Mouse (Mus musculus) liver, embryonic 14.5 days (tissue): ENCODE results near the gene Dag1. TPM values are rescaled to one million over a fixed set of nuclear protein-coding genes. Genes with fewer than 3 reads are reported as not detected.

Experiments
- ATAC-seq: fragments of 200-750 bp; cut with Nextera tagmentation; 2 replicates; pipeline ENCODE4 v1.8.0; 2017; ENCODE audit warnings: moderate number of reproducible peaks, mild to moderate bottlenecking, moderate library complexity; ENCODE audit not compliant: insufficient read depth
- DNase-seq, 3 experiments: peaks; one replicate each; pipeline ENCODE4 v3.0.0-alpha.2; 2012 to 2013; ENCODE audit warnings: low read depth in 3 of 3, low spot score in 3 of 3
- H3K27ac ChIP-seq: fragments of 300-500 bp; sonication (generic); 2 replicates; pipeline ENCODE4 v1.5.1; 2014; ENCODE audit warnings: moderate library complexity, mild to moderate bottlenecking, control low read depth, inconsistent platforms
- H3K27me3 ChIP-seq: fragments of 300-500 bp; sonication (generic); 2 replicates; pipeline ENCODE4 v1.6.1; 2014; ENCODE audit warnings: mild to moderate bottlenecking, low read length, moderate library complexity; ENCODE audit not compliant: control insufficient read depth, insufficient read depth
- H3K36me3 ChIP-seq: fragments of 300-500 bp; sonication (generic); replicated peaks from 2 replicates; pipeline ENCODE4 v1.6.1; 2014; ENCODE audit warnings: low read depth; ENCODE audit not compliant: control insufficient read depth, insufficient read depth
- H3K4me1 ChIP-seq, 2 experiments: fragments of 200-500 bp in 1 of 2; fragments of 300-500 bp in 1 of 2; sonication (generic) in 1 of 2; replicated peaks; 2 replicates each; pipeline ENCODE4 v1.6.1; 2012 to 2014; ENCODE audit warnings: antibody characterized with exemption in 1 of 2, inconsistent platforms in 1 of 2, low read length in 1 of 2; ENCODE audit not compliant: control insufficient read depth in 2 of 2, insufficient read depth in 2 of 2
- H3K4me2 ChIP-seq: fragments of 300-500 bp; sonication (generic); 2 replicates; pipeline ENCODE4 v1.6.1; 2014; ENCODE audit warnings: low read depth, mild to moderate bottlenecking, control low read depth, moderate library complexity
- H3K4me3 ChIP-seq, 2 experiments: fragments of 200-500 bp in 1 of 2; fragments of 300-500 bp in 1 of 2; sonication (generic) in 1 of 2; 2 replicates each; pipeline ENCODE4 v1.5.1; 2012 to 2014; ENCODE audit warnings: low read depth in 2 of 2, low read length in 2 of 2, mild to moderate bottlenecking in 2 of 2, control low read depth in 1 of 2, inconsistent platforms in 1 of 2, moderate library complexity in 1 of 2; ENCODE audit not compliant: insufficient read depth in 1 of 2
- H3K9ac ChIP-seq: fragments of 300-500 bp; sonication (generic); replicated peaks from 2 replicates; pipeline ENCODE4 v1.6.1; 2014; ENCODE audit warnings: mild to moderate bottlenecking, control low read depth, moderate library complexity
- H3K9me3 ChIP-seq: fragments of 300-500 bp; sonication (generic); 2 replicates; pipeline ENCODE4 v1.6.1; 2016; ENCODE audit warnings: low read length, mixed read lengths; ENCODE audit not compliant: control insufficient read depth
- CTCF ChIP-seq: IDR thresholded peaks from 2 replicates; pipeline ENCODE4 v1.5.1; 2016; ENCODE audit warnings: antibody characterized with exemption, low read depth, control low read depth
- EP300 ChIP-seq: IDR thresholded peaks from 2 replicates; pipeline ENCODE4 v1.6.1; 2016; ENCODE audit warnings: antibody characterized with exemption, low read depth
- WGBS: fragments of 180-500 bp; shearing (Covaris S2); extraction: QIAGEN DNeasy Blood & Tissue Kit; methylation state at CpG from one replicate; pipeline ENCODE4 v1.1.7; 2014; ENCODE audit not compliant: insufficient replicate concordance; 5-methylcytosine and 5-hydroxymethylcytosine counted together
- polyA plus RNA-seq, 2 experiments: library from polyadenylated mRNA; depleted of rRNA in 1 of 2; stranded (reverse) in 1 of 2; unstranded in 1 of 2; fragments of >200 nt; fragmentation: Nextera tagmentation in 1 of 2; extraction: Ambion mirVana in 1 of 2; gene quantifications; 2 replicates each; pipeline versions ENCODE4 v1.2.1 to v1.2.3; 2012 to 2014

Dag1 gene
- polyA plus RNA-seq, 2 experiments = 5.3 to 12.0 TPM

DNA sequence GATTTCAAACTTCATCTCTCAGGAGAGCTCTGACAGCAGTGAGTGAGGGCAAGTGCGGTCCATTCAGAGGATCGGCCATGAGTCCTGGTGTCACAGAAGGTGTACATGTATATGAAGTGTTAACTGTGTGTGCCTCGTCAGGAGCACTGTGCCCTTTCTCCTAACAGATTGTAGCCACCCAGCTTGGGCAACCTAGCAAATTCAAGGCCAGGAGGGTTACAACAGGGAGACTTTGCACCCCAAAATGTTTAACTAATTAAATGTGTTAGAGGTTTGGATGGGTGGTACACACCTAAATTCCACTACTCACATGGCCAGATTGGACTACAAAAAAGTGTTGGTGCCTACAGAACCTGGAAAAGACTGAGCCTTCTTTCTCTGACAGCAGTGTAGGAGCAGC lies 42.2 kb downstream of the Dag1 start:
- Histone ChIP-seq H3K27ac (no peak overlapping the region), H3K9ac (no peak overlapping the region), H3K4me3 (no peak overlapping the region), H3K4me2 (no peak overlapping the region), H3K9me3 (no peaks in the 10 kb centered on the region), H3K27me3 (no peaks in the 10 kb centered on the region), H3K36me3 (no peaks in the 10 kb centered on the region), H3K4me1 (0 out of 4 replicates have a peak, but pooled peaks cover 0 to 3% of the 10 kb centered on the region in 2 experiments)
- no peak for DNase-seq
- TF ChIP-seq EP300 (no peak), CTCF (no peak)
- no peak for ATAC-seq
- 70% methylated on average over 3 of the region's 3 CpGs for WGBS

DNA sequence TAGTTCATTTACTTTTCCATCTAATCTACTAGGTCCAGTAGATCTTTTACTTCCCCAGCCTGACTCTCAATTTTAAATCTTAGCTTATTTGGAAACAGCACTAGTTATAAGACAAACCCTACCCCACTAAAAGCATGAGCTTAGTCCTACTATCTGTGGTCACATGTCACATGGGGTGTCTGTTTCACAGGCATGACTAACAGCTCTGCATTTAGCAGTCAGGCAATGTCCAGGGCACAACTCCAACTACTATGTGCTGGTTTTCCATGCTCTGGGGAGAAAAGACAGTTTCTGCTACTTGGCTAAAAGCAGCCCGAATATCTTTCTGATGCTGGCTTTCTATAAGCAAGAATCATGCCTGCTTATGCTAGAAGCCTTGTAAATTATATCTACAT lies 43.4 kb downstream of the Dag1 start:
- DNase-seq (no peak), ATAC-seq (no peak)
- no peak for TF ChIP-seq CTCF
- TF ChIP-seq EP300 = no peak
- Histone ChIP-seq H3K4me1 (0 out of 4 replicates have a peak, but pooled peaks cover 0 to 3% of the 10 kb centered on the region in 2 experiments), H3K27me3 (no peaks in the 10 kb centered on the region), H3K27ac (no peak overlapping the region), H3K36me3 (no peaks in the 10 kb centered on the region), H3K9ac (no peak overlapping the region), H3K4me2 (no peak overlapping the region), H3K9me3 (no peaks in the 10 kb centered on the region), H3K4me3 (no peak overlapping the region)
- 64% methylated on average over 1 of the region's 1 CpGs for WGBS

DNA sequence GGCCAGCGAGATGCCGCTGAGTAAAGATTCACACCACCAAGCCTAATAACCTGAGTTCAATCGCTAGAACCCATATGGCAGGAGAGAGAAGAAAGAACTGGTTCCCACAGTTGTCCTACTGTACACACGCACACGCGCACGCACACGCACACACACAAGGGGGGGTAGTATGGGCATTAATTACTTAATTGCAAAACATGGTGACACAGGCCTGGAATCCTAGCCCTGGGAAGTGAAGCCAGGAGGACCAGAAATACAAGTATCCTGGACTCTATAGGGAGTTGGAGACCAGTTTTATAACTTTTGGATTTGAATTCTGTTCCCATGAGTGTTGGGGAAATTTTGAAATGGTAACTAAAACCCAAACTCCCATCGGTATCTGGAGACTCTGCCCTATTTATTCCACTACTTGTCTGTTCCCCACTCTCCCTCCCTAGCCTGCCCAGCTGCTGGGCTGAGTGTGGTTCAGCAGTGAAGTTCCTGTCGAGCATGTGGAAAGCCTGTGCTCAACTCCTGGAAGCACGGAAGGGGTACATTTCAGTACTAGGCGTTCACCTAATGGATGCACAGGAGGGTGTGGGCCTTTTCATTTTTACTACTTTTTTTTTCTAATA lies 43.9 kb downstream of the Dag1 start:
- H3K27me3 ChIP-seq = no peaks in the 10 kb centered on the region
- WGBS = 79% methylated on average over 12 of the region's 12 CpGs
- H3K36me3 ChIP-seq = no peaks in the 10 kb centered on the region
- no peak overlapping the region for H3K4me2 ChIP-seq
- no peak overlapping the region for H3K9ac ChIP-seq
- no peak for DNase-seq
- no peaks in the 10 kb centered on the region for H3K9me3 ChIP-seq
- TF ChIP-seq CTCF (no peak), EP300 (no peak)
- no peak overlapping the region for H3K27ac ChIP-seq
- 0 out of 4 replicates have a peak, but pooled peaks cover 0 to 3% of the 10 kb centered on the region in 2 experiments for H3K4me1 ChIP-seq
- no peak overlapping the region for H3K4me3 ChIP-seq
- no peak for ATAC-seq

GRCm38 (mm10) chr9:108217936-108218543 lies 45.7 kb downstream of the Dag1 start:
- H3K4me1 ChIP-seq = 0 out of 4 replicates have a peak, but pooled peaks cover 0 to 2% of the 10 kb centered on the region in 2 experiments
- WGBS = 73% methylated on average over 11 of the region's 11 CpGs

DNA sequence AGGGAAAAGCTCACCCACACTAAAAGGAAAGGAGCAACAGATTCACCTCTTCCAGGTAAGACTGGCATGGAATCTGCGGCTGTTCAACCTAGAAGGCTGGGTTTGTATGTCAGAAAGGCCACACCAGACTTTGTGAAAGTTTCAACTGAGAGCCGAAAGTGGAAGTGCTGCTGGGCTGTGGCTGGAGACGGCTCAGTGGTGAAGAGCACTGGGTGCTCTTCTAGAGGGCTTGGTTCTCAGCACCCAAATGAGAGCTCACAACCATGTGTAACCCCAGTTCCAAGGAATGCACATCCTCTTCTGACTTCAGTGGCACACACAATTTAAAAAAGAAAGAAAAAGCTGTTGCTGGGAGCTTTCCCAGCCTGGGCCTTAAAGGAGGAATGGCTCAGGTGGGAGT lies 46.4 kb downstream of the Dag1 start:
- ATAC-seq = no peak
- 0 out of 4 replicates have a peak, but pooled peaks cover 0 to 2% of the 10 kb centered on the region in 2 experiments for H3K4me1 ChIP-seq
- no peaks in the 10 kb centered on the region for H3K36me3 ChIP-seq
- WGBS = 70% methylated on average over 3 of the region's 3 CpGs
- no peak overlapping the region for H3K27ac ChIP-seq
- H3K27me3 ChIP-seq = no peaks in the 10 kb centered on the region
- DNase-seq = no peak
- no peaks in the 10 kb centered on the region for H3K9me3 ChIP-seq
- no peak for TF ChIP-seq EP300
- no peak for TF ChIP-seq CTCF
- H3K4me3 ChIP-seq = no peak overlapping the region
- H3K4me2 ChIP-seq = no peak overlapping the region
- no peak overlapping the region for H3K9ac ChIP-seq

More at GRCm38 (mm10) chr9:108217936-108218543, 45.7 kb downstream of the Dag1 start:
- DNase-seq (no peak), ATAC-seq (no peak)
- no peak for TF ChIP-seq CTCF
- TF ChIP-seq EP300 = no peak
- H3K27ac ChIP-seq = no peak overlapping the region
- H3K4me3 ChIP-seq = no peak overlapping the region
- no peak overlapping the region for H3K9ac ChIP-seq
- no peaks in the 10 kb centered on the region for H3K36me3 ChIP-seq
- no peaks in the 10 kb centered on the region for H3K27me3 ChIP-seq
- no peaks in the 10 kb centered on the region for H3K9me3 ChIP-seq
- no peak overlapping the region for H3K4me2 ChIP-seq
